Mouse (Mus musculus): ENCODE measurements at regions not wholly inside any gene's neighbourhood (a gene's known extent, or its start where the extent isn't known, plus 50 kb on each side); places are given as distances from the start of the nearest gene placed in this dataset.

- no peak for DNase-seq (ENCODE audit: low spot score in 2 of 2)
These were observed 50.8 kb upstream of the Ptpn13 start for GRCm38 (mm10) chr5:103374162-103374561.

DNA sequence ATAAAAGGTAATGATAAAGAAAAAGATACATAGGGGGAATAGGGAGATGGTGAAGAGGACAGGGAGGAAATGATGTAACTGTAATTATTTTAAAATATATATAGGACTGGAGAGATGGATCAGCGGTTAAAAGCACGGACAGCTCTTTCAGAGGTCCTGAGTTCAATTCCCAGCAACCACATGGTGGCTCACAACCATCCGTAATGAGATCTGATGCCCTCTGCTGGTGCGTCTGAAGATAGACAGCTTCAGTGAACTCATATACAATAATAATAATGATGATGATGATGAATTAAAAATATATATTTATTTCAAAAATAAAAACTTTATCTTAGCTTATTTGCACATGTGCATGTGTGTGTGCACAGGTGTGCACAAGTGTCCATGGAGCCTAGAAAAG is 51.9 kb upstream of the Ptpn13 start:
- DNase-seq (ENCODE audit: low spot score in 2 of 2), result no peak

- no peak for DNase-seq (ENCODE audit: low spot score in 2 of 2)
These were observed 54.5 kb upstream of the Ptpn13 start for GRCm38 (mm10) chr5:103370456-103370855.

- DNase-seq (ENCODE audit: low spot score in 2 of 2), result no peak
These were observed 56.0 kb upstream of the Ptpn13 start for GRCm38 (mm10) chr5:103368993-103369392.

DNA sequence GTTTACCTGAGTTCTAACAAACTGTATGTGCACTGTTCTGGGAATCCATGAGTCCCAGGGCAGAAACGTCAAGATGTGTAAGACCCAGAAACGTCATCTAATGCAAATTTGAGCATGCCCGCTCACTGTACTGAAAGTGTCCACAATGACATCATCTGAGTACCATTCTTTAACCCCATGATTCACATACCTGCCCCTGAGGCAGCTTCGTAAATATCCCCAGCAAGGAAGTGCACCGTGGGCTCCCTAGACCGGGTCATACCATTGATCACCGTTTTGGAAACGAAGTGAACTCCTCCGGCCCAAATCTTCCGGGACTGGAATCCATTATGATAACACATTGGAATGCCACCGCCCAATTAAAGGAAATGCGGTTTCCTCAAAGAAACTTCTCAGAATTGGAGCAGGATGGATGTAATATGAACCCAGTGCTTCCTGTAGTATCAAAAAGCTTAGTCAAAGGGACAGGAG is 57.8 kb upstream of the Ptpn13 start:
- no peak for DNase-seq (ENCODE audit: low spot score in 2 of 2)

DNA sequence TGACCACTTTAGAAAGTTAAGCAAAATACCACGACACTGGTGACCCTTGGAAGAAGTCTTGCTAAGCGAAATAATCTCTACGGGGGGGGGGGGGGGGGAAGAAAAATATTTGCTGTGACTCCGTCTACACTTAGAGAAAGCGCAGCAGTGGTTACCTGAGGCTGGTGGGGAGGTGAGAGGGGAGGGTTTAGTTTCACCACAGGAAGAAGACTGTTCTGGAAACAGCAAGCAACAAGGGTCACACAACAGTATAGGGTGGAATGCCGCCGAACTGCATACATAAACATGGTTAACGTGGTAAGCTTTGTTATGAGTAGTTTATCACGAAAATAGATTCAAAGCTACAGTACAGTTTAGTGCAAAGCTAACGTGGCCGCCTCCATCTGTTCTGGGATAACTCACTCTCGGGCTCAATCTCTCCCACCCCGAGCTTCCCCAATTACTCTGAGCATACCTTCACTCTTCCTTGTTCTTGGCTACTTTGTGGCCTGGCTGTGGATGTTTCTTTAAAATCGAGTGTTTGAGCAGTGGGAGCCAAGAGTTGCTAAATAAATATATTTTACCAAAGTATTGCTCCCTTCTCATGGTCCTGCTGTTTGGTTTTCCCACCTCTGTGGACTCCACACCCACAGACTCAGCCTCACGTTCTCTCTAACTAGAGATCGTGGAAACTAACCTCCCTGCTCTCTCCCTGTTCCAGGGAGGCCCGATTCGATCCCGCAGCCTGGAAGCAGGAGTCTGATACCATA is 59.1 kb upstream of the Ptpn13 start:
- DNase-seq (ENCODE audit: low spot score in 2 of 2), result no peak

DNA sequence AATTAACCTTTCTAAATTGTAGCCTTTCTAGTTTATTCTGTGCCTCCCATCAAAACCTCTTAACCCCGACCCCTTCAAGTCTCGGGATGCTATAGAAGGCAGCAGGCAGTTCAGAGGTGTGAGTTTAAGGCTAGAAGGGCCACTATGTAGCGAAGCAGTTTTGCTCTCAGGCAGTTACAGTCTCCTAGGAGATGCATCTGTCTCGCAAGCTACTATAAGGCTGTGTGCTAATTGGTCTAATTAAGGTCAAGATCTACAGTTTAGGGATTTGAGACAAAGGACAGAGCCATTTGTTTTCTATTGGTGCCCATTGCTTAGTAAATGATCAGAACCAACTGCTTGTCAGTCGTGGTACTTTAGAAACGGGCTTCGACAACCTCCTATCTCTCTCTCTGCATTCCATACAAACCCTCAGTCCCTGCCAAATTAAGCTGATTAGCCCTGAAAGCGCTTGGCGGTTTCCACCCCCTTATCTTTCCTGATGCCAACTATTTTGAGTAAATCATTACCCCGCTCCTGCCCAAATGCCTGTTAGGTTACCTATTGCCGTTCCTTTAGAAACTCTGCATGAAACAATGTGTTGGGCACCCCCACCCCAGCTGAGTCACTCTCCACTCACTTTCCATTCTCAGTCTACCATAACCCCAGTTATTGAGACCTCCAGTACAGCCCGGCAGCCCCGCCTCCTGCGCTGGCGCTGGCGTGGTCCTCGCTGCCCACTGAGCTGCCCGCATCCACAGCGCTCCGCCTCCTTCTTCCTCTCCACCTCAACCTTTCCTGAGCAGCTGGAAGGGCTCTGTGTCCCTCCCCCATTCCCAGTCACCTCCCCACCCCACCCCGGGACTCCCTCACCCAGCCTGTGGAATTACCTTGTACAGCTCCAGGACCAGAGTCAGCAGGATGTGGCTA is 59.9 kb upstream of the Ptpn13 start:
- DNase-seq (ENCODE audit: low spot score in 2 of 2), result no peak

DNA sequence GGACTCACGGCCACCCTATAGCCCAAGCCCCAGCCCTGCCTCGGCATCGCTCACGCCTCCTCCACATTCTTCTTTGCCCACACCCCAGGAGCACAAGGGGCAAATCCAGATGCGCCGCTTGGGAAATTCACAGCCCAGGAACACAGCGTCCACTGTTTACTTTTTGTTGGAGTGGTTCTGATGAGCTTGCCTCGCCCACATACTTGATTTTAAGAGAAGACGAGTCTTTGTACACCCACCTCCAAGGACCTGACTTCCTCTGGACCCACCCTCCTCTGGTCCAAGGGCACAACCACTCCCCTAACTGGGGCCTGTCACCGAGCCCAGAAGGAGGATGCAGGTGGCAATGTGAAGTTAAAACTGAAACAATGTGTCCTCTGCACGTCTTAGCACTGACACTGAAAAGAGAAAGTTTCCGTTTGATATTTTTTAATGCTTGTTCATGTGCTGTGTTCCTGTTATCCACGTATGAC is 64.2 kb upstream of the Ptpn13 start:
- peak; percentile 44 to 51 for DNase-seq (ENCODE audit: low spot score in 2 of 2)

- DNase-seq (ENCODE audit: low spot score in 2 of 2), result peak; percentile 34 to 51
These were observed 64.6 kb upstream of the Ptpn13 start for GRCm38 (mm10) chr5:103360360-103360759.

GRCm38 (mm10) chr5:103357558-103357957 is 67.4 kb upstream of the Ptpn13 start:
- no peak for DNase-seq (ENCODE audit: low spot score in 2 of 2)

DNA sequence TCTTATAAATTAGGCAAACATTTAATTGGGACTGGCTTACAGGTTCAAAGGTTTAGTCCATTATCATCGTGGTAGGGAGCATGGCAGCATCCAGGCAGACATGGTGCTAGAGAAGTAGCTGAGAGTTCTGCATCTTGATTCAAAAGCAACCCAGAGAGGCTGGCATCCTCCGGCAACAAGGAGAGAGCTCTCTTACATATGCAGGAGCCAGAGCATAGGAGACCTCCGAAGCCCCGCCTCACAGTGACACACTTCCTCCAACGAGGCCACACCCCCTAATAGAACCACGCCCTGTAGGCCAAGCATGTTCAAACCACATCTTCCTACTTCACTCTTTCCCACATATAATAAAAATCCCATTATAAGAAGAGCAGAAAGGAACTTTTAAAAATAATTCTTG is 68.5 kb upstream of the Ptpn13 start:
- DNase-seq (ENCODE audit: low spot score in 2 of 2), result no peak

- peak; percentile 25 to 64 for DNase-seq (ENCODE audit: low spot score in 2 of 2)
These were observed 69.4 kb upstream of the Ptpn13 start for GRCm38 (mm10) chr5:103355372-103356300.

- no peak for DNase-seq (ENCODE audit: low spot score in 2 of 2)
These were observed 81.1 kb upstream of the Ptpn13 start for GRCm38 (mm10) chr5:103343869-103344268.

DNA sequence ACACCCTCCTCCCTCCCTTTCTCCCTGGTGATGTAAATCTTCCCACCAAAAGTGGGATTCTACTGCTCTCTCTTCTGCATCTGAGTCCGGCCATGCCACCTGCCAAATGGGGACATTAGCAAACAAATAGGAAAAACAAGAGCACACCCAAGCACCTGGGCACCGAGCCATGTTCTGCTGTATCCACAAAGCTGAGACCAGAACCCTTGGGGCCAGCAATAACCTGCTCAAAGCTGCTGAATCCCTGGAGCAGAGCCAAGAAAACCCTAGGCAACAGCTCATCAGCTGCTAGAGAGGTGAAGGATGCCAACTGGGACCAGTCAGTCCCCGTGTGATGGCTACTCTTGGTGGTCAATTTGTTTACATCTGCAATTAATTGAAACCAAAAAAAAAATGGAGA is 83.5 kb upstream of the Ptpn13 start:
- no peak for DNase-seq (ENCODE audit: low spot score in 2 of 2)

DNA sequence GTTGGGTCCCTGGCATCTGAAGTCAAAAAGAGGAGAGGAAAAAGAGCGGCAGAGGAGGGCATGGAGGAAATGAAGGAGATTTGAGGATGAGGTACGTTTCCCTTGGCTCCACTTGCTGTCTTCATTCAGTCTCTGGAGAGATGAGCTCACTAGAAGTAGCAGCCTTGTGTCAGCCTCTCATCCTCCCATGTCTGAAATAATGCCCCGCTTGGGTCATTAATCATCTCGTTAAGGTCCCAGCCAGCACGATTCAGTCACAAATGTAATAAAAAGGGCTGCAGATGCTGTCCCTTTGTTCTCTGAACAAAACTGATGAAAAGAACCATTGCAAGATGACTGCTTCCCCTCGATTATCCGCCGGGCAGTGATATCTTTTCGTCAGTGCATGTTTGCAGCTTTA is 84.4 kb upstream of the Ptpn13 start:
- DNase-seq (ENCODE audit: low spot score in 2 of 2), result no peak

- no peak for DNase-seq (ENCODE audit: low spot score in 2 of 2)
These were observed 88.1 kb upstream of the Ptpn13 start for GRCm38 (mm10) chr5:103336689-103337490.

- DNase-seq (ENCODE audit: low spot score in 2 of 2), result no peak
These were observed 88.9 kb upstream of the Ptpn13 start for GRCm38 (mm10) chr5:103335916-103336688.

DNA sequence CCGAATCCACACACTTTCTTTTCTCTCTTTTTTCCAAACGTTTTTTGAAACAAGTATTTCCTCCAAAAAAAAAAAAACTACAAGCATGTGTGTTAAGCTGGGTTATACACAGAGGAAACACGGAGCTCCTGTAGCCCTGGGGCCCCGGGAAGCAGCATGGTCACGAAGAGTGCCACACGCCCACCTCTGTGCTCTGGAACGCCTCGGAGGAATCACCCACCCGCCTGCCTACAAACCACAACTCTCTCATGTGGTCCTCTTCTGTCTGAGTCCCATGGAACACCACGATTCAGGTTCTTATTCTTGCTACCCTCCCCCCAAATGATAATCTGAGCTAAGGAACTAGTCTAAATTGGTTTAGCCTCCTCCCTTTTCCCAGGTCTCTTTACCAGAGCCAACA is 98.6 kb upstream of the Ptpn13 start:
- DNase-seq (ENCODE audit: low spot score in 2 of 2), result peak; percentile 4 to 11

DNA sequence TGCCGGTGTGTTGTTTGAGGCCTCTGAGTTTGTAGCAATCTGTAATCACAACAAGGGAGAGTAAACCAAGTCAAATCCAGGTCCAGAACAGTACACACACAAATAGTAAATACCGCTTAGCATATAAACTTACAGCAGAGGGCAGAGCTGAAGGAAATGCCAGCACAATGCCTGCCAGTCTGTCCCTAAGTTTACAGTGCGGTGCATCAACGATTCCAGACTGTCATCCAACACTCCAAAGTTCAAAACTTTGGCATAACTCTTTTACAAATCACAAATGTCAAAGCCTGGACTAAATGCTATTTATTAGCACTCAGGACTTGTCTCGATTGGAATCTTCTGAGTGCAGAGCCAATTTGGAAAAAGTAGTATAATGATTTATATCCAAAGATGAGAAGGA is 104.7 kb upstream of the Ptpn13 start:
- DNase-seq (ENCODE audit: low spot score in 2 of 2), result no peak
